19 mouse cellular contexts compared by ENCODE assay signal in genomic region chr11:115241402-115241801, GRCm38 (mm10). TPM values are rescaled to one million over a fixed set of nuclear protein-coding genes. Genes with fewer than 3 reads are reported as not detected.
DNase-seq lines count a peak whose midpoint lies in the region; ATAC-seq and TF ChIP-seq lines count a peak whose summit lies in the region.
"Had no signal": no experiment of that assay in that cellular context is flagged by ENCODE, and none has a peak within 500 bp of the region (broad histone marks: within the 10 kb centered on the region; RNA-seq: fewer than 3 reads in every experiment).

No protein-coding gene starts in this region.

- ATAC-seq in hindbrain, embryonic 13.5 days (ENCODE audit: low FRiP score), result no peak
- ATAC-seq in hindbrain, postnatal 0 days, result no peak
- ATAC-seq: Patski had no signal

- peaks cover 24% of the 10 kb centered on the region for H3K36me3 ChIP-seq in hindbrain, embryonic 13.5 days
- peaks cover 3% of the 10 kb centered on the region; the same call in 1 of the 2 replicates for H3K36me3 ChIP-seq in hindbrain, postnatal 0 days (ENCODE audit: insufficient read depth, low read length)

- TF ChIP-seq CTCF in hindbrain, postnatal 0 days (IDR thresholded peaks at IDR 0.05; ENCODE audit: low read depth), result no peak

- H3K27me3 ChIP-seq in hindbrain, embryonic 13.5 days, result peaks cover 58% of the 10 kb centered on the region
- no peaks in the 10 kb centered on the region for H3K27me3 ChIP-seq in hindbrain, postnatal 0 days (ENCODE audit: insufficient read depth, low read length)
- H3K27me3 ChIP-seq: Patski had no signal

- H3K9ac ChIP-seq in hindbrain, embryonic 13.5 days, result 0 out of 2 replicates have a peak overlapping the region, but pooled peaks have one; percentile 8
- no peak overlapping the region for H3K9ac ChIP-seq in hindbrain, postnatal 0 days (replicated peaks; ENCODE audit: low read length)
- H3K9ac ChIP-seq: forebrain, embryonic 12.5 days; heart, embryonic 13.5 days; hindbrain, embryonic 14.5 days had no signal

- H3K27ac ChIP-seq in hindbrain, embryonic 13.5 days, result no peak overlapping the region
- no peak overlapping the region for H3K27ac ChIP-seq in hindbrain, postnatal 0 days
- H3K27ac ChIP-seq: forebrain, embryonic 12.5 days; heart, embryonic 13.5 days; hindbrain, embryonic 14.5 days; left cerebral cortex, adult 2 months had no signal

- H3K4me2 ChIP-seq in hindbrain, embryonic 13.5 days, result no peak overlapping the region
- H3K4me2 ChIP-seq in hindbrain, postnatal 0 days (ENCODE audit: low read depth, low read length), result no peak overlapping the region
- H3K4me2 ChIP-seq: forebrain, embryonic 12.5 days; heart, embryonic 13.5 days; hindbrain, embryonic 14.5 days had no signal

- 75% methylated on average over 11 of the region's 11 CpGs for WGBS in hindbrain, embryonic 13.5 days
- 62% methylated on average over 11 of the region's 11 CpGs for WGBS in hindbrain, postnatal 0 days

- peaks cover 69% of the 10 kb centered on the region for H3K4me1 ChIP-seq in hindbrain, embryonic 13.5 days (replicated peaks)
- H3K4me1 ChIP-seq in hindbrain, postnatal 0 days (ENCODE audit: insufficient read depth, low read length), result no peaks in the 10 kb centered on the region

- DNase-seq in adrenal gland, adult 2 months, result peak; percentile 57
- no peak for DNase-seq in adrenal gland, postnatal 4 days (ENCODE audit: low spot score in 2 of 2)
- DNase-seq in hindbrain, postnatal 0 days (ENCODE audit: low spot score), result no peak
- peak; percentile 32 for DNase-seq in ovary, postnatal 36 days (ENCODE audit: low spot score)
- no peak for DNase-seq in ovary, postnatal 10 days (ENCODE audit: low spot score)
- DNase-seq in thymus, postnatal 0 days (ENCODE audit: low spot score), result no peak
- DNase-seq in frontal cortex, postnatal 10 days (ENCODE audit: low spot score in 2 of 2), result no peak
- DNase-seq: kidney, adult 18-20 months; liver; right cerebral cortex, adult 18-20 months had no signal

- no peak overlapping the region for H3K4me3 ChIP-seq in hindbrain, embryonic 13.5 days
- H3K4me3 ChIP-seq in hindbrain, postnatal 0 days (ENCODE audit: low read length), result no peak overlapping the region
- H3K4me3 ChIP-seq: forebrain, embryonic 12.5 days; heart, embryonic 13.5 days; left cerebral cortex, adult 2 months; megakaryocyte, embryonic 14.5 days had no signal

- H3K9me3 ChIP-seq in hindbrain, embryonic 13.5 days, result no peaks in the 10 kb centered on the region
- no peaks in the 10 kb centered on the region for H3K9me3 ChIP-seq in hindbrain, postnatal 0 days (ENCODE audit: low read length)
- H3K9me3 ChIP-seq: forebrain, embryonic 12.5 days; heart, embryonic 13.5 days; megakaryocyte, embryonic 14.5 days had no signal

RNA-seq across cellular contexts. Expression of gene Grin2c, which starts 25.6 kb away (rescaled TPM):
- total RNA-seq in adrenal gland, adult 2 months (2021), result 1 to 10 TPM; 2.3 to 9.4 TPM
- 13.8 and 25.5 TPM in 2 replicates for polyA plus RNA-seq in adrenal gland, adult 2 months (2012; rRNA removed)
- 1 to 10 TPM; 1.8 to 2.0 TPM for total RNA-seq in adrenal gland, postnatal 4 days (2021)
- 0.22 TPM in 2 replicates for polyA plus RNA-seq in hindbrain, embryonic 13.5 days (2015; fragmentation: Nextera tagmentation; extraction: Ambion mirVana)
- total RNA-seq in hindbrain, postnatal 0 days (2014; rRNA removed), result 6.9 and 7.1 TPM in 2 replicates
- 1.0 and 1.1 TPM in 2 replicates for polyA plus RNA-seq in hindbrain, postnatal 0 days (2015; fragmentation: Nextera tagmentation; extraction: Ambion mirVana)
- 0.60 and 0.83 TPM in 2 replicates for polyA plus RNA-seq in thymus, postnatal 0 days (2015; fragmentation: Nextera tagmentation; extraction: Ambion mirVana)
- total RNA-seq: common myeloid progenitor, adult 5-6 weeks had no signal
- polyA plus RNA-seq: embryonic facial prominence, embryonic 14.5 days; forebrain, embryonic 12.5 days; heart, embryonic 13.5 days; Patski had no signal

RNA-seq across cellular contexts. Expression of gene Fdxr, which starts 35.4 kb away (rescaled TPM):
- total RNA-seq in adrenal gland, adult 2 months (2021), result 1,000 to 10,000 TPM; 1,196 to 1,476 TPM
- polyA plus RNA-seq in adrenal gland, adult 2 months (2012; rRNA removed), result 2,178 and 2,420 TPM in 2 replicates
- total RNA-seq in adrenal gland, postnatal 4 days (2021), result 100 to 1,000 TPM; 608 to 629 TPM
- polyA plus RNA-seq in hindbrain, embryonic 13.5 days (2015; fragmentation: Nextera tagmentation; extraction: Ambion mirVana), result 18.1 and 20.8 TPM in 2 replicates
- total RNA-seq in hindbrain, postnatal 0 days (2014; rRNA removed), result 20.0 and 22.6 TPM in 2 replicates
- 15.0 and 16.4 TPM in 2 replicates for polyA plus RNA-seq in hindbrain, postnatal 0 days (2015; fragmentation: Nextera tagmentation; extraction: Ambion mirVana)
- 22.0 and 22.4 TPM in 2 replicates for polyA plus RNA-seq in thymus, postnatal 0 days (2015; fragmentation: Nextera tagmentation; extraction: Ambion mirVana)

RNA-seq across cellular contexts. Expression of gene Nat9, which starts 53.7 kb away (rescaled TPM):
- 10 to 100 TPM; 20.0 to 29.2 TPM for total RNA-seq in adrenal gland, adult 2 months (2021)
- polyA plus RNA-seq in adrenal gland, adult 2 months (2012; rRNA removed), result 12.0 and 16.2 TPM in 2 replicates
- 10 to 100 TPM; 21.6 to 22.1 TPM for total RNA-seq in adrenal gland, postnatal 4 days (2021)
- 21.5 and 22.0 TPM in 2 replicates for polyA plus RNA-seq in hindbrain, embryonic 13.5 days (2015; fragmentation: Nextera tagmentation; extraction: Ambion mirVana)
- 17.3 and 27.8 TPM in 2 replicates for total RNA-seq in hindbrain, postnatal 0 days (2014; rRNA removed)
- 17.3 and 22.2 TPM in 2 replicates for polyA plus RNA-seq in hindbrain, postnatal 0 days (2015; fragmentation: Nextera tagmentation; extraction: Ambion mirVana)
- polyA plus RNA-seq in thymus, postnatal 0 days (2015; fragmentation: Nextera tagmentation; extraction: Ambion mirVana), result 19.3 and 20.1 TPM in 2 replicates

RNA-seq across cellular contexts. Expression of gene Tmem104, which starts 54.1 kb away (rescaled TPM):
- total RNA-seq in adrenal gland, adult 2 months (2021), result 10 to 100 TPM; 23.7 to 27.9 TPM
- polyA plus RNA-seq in adrenal gland, adult 2 months (2012; rRNA removed), result 26.5 and 34.7 TPM in 2 replicates
- 10 to 100 TPM; 11.9 to 12.0 TPM for total RNA-seq in adrenal gland, postnatal 4 days (2021)
- polyA plus RNA-seq in hindbrain, embryonic 13.5 days (2015; fragmentation: Nextera tagmentation; extraction: Ambion mirVana), result 11.2 and 12.1 TPM in 2 replicates
- 6.4 and 11.1 TPM in 2 replicates for total RNA-seq in hindbrain, postnatal 0 days (2014; rRNA removed)
- polyA plus RNA-seq in hindbrain, postnatal 0 days (2015; fragmentation: Nextera tagmentation; extraction: Ambion mirVana), result 10.1 and 13.5 TPM in 2 replicates
- 8.6 and 10.8 TPM in 2 replicates for polyA plus RNA-seq in thymus, postnatal 0 days (2015; fragmentation: Nextera tagmentation; extraction: Ambion mirVana)

RNA-seq across cellular contexts. Expression of gene Fads6, which starts 56.1 kb away (rescaled TPM):
- 10 to 100 TPM; 56.7 to 76.5 TPM for total RNA-seq in adrenal gland, adult 2 months (2021)
- 87.7 and 93.1 TPM in 2 replicates for polyA plus RNA-seq in adrenal gland, adult 2 months (2012; rRNA removed)
- 10 to 100 TPM; 26.0 to 31.3 TPM for total RNA-seq in adrenal gland, postnatal 4 days (2021)
- polyA plus RNA-seq in hindbrain, embryonic 13.5 days (2015; fragmentation: Nextera tagmentation; extraction: Ambion mirVana), result 0.73 and 0.79 TPM in 2 replicates
- 8.3 and 10.8 TPM in 2 replicates for total RNA-seq in hindbrain, postnatal 0 days (2014; rRNA removed)
- 1.8 and 1.9 TPM in 2 replicates for polyA plus RNA-seq in hindbrain, postnatal 0 days (2015; fragmentation: Nextera tagmentation; extraction: Ambion mirVana)
- 0.37 and 0.39 TPM in 2 replicates for polyA plus RNA-seq in thymus, postnatal 0 days (2015; fragmentation: Nextera tagmentation; extraction: Ambion mirVana)

Comparison
In these comparisons a context has a peak if more than half of its experiments do, and no peak if none do; other contexts are left out.
1. DNase-seq: peak in adrenal gland, adult 2 months (single experiment) and ovary, postnatal 36 days (single experiment); none in adrenal gland, postnatal 4 days (0 of 2), hindbrain, postnatal 0 days (single experiment), ovary, postnatal 10 days (single experiment), thymus, postnatal 0 days (single experiment) and frontal cortex, postnatal 10 days (0 of 2).
2. RNA of gene Fdxr, which starts 35.4 kb away (polyA plus RNA-seq): 2,178 to 2,420 TPM in adrenal gland, adult 2 months; 22.0 to 22.4 TPM in thymus, postnatal 0 days, 18.1 to 20.8 TPM in hindbrain, embryonic 13.5 days and 15.0 to 16.4 TPM in hindbrain, postnatal 0 days; every median in the first group is over 10 times any median in the second.